Mouse (Mus musculus) MEL (cell line): ENCODE data around the gene Fam69b.

Experiments used
- BHLHE40 ChIP-seq: IDR thresholded peaks from 2 replicates; pipeline ENCODE4 v1.6.1; 2012; ENCODE audit warnings: low read depth, mild to moderate bottlenecking, inconsistent platforms, low read length, improper control_type of control experiment, borderline replicate concordance
- CHD1 ChIP-seq: IDR thresholded peaks from 2 replicates; pipeline ENCODE4 v1.6.1; 2012; ENCODE audit warnings: low read depth, mild to moderate bottlenecking, inconsistent platforms, low read length, improper control_type of control experiment
- CHD2 ChIP-seq: IDR thresholded peaks from 2 replicates; pipeline ENCODE4 v1.6.1; 2011; ENCODE audit warnings: low read length, improper control_type of control experiment
- CTCF ChIP-seq, 3 experiments: IDR thresholded peaks in 2 of 3; conservative IDR thresholded peaks in 1 of 3; 2 replicates each; pipeline ENCODE4 v1.5.1; 2011 to 2012; ENCODE audit warnings: low read length in 3 of 3, low read depth in 2 of 3, mild to moderate bottlenecking in 2 of 3, improper control_type of control experiment in 1 of 3, inconsistent platforms in 1 of 3, mixed read lengths in 1 of 3, moderate library complexity in 1 of 3; ENCODE audit not compliant: control insufficient read depth in 1 of 3, insufficient read depth in 1 of 3, poor library complexity in 1 of 3, severe bottlenecking in 1 of 3
- EP300 ChIP-seq, 2 experiments: IDR thresholded peaks; 2 replicates each; pipeline ENCODE4 v1.6.1; 2011; ENCODE audit warnings: improper control_type of control experiment in 2 of 2, low read length in 2 of 2, low read depth in 1 of 2, mild to moderate bottlenecking in 1 of 2
- MAFK ChIP-seq: IDR thresholded peaks from 2 replicates; pipeline ENCODE4 v1.6.1; 2011; ENCODE audit warnings: low read depth, mild to moderate bottlenecking, low read length, improper control_type of control experiment, borderline replicate concordance
- MAZ ChIP-seq: IDR thresholded peaks from 2 replicates; pipeline ENCODE4 v1.6.1; 2012; ENCODE audit warnings: low read depth, mild to moderate bottlenecking, inconsistent platforms, low read length, improper control_type of control experiment
- MYC ChIP-seq: IDR thresholded peaks from 2 replicates; pipeline ENCODE4 v1.6.1; 2011; ENCODE audit warnings: low read depth, mild to moderate bottlenecking, low read length, improper control_type of control experiment, moderate library complexity
- POLR2A ChIP-seq, 2 experiments: IDR thresholded peaks; 2 replicates each; pipeline ENCODE4 v1.6.1; 2011 to 2012; ENCODE audit warnings: low read length in 2 of 2, mild to moderate bottlenecking in 2 of 2, control low read depth in 1 of 2, improper control_type of control experiment in 1 of 2, low read depth in 1 of 2, moderate library complexity in 1 of 2; ENCODE audit not compliant: control insufficient read depth in 1 of 2, insufficient read depth in 1 of 2, poor library complexity in 1 of 2
- TAL1 ChIP-seq: IDR thresholded peaks from 2 replicates; pipeline ENCODE4 v1.6.1; 2012; ENCODE audit warnings: mild to moderate bottlenecking, inconsistent platforms, low read length, moderate library complexity, mixed read lengths
- USF2 ChIP-seq, 2 experiments: IDR thresholded peaks; 2 replicates each; pipeline ENCODE4 v1.6.1; 2011 to 2012; ENCODE audit warnings: improper control_type of control experiment in 2 of 2, low read length in 2 of 2, borderline replicate concordance in 1 of 2, inconsistent platforms in 1 of 2, low read depth in 1 of 2, mild to moderate bottlenecking in 1 of 2; ENCODE audit not compliant: insufficient read depth in 1 of 2

- no peak for TF ChIP-seq USF2 (IDR thresholded peaks at IDR 0.05; ENCODE audit: borderline replicate concordance in 1 of 2, insufficient read depth in 1 of 2, low read depth in 1 of 2, low read length in 2 of 2)
- TF ChIP-seq BHLHE40 = no peak
- TF ChIP-seq MAFK = no peak
- TF ChIP-seq EP300 (IDR thresholded peaks at IDR 0.05; ENCODE audit: low read depth in 1 of 2, low read length in 2 of 2) = no peak
- TF ChIP-seq MYC = no peak
- no peak for TF ChIP-seq MAZ
- no peak for TF ChIP-seq CTCF (IDR thresholded peaks at IDR 0.05 in 2 of 3, conservative IDR thresholded peaks at IDR 0.05 in 1 of 3; ENCODE audit: control insufficient read depth in 1 of 3, insufficient read depth in 1 of 3, low read depth in 2 of 3, low read length in 3 of 3, poor library complexity in 1 of 3, severe bottlenecking in 1 of 3)
- TF ChIP-seq TAL1 = no peak
- TF ChIP-seq CHD1 = no peak
- TF ChIP-seq POLR2A (IDR thresholded peaks at IDR 0.05; ENCODE audit: control insufficient read depth in 1 of 2, insufficient read depth in 1 of 2, low read depth in 1 of 2, low read length in 2 of 2, poor library complexity in 1 of 2) = no peak
- no peak for TF ChIP-seq CHD2
These were observed 25.6 kb upstream of the Fam69b start for GRCm38 (mm10) chr2:26602631-26603030.
